Mouse (Mus musculus): ENCODE measurements around the gene Phykpl.
A peak's percentile ranks its signal among the peaks of the same experiment; 100 is the strongest.
"Not testable (repeated sequence)": the region's sequence is repeated elsewhere in the genome, so short reads cannot be mapped to it uniquely, and the experiment has no call there.

Gene Phykpl

DNA sequence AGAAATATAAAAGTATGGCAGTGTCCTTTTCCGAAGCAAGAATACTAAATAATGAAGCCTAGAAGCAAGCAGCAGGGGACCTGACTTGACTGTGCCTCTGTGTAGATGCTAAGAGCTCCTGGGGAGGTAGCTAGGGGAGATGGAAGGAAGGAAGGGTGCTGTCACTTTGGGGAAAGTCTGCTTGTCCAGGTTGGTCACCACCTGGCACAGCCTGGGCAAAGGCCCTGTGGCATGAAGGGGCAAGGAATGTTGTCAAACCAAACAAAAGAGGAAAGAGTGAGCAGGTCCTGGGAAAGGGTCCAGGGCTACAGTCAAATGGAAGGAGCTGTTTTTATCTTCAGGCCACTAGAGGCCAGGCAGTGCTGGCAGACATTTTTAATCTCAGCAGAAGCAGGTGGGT is 2.5 kb downstream of the Phykpl start:
- no peak for DNase-seq

DNA sequence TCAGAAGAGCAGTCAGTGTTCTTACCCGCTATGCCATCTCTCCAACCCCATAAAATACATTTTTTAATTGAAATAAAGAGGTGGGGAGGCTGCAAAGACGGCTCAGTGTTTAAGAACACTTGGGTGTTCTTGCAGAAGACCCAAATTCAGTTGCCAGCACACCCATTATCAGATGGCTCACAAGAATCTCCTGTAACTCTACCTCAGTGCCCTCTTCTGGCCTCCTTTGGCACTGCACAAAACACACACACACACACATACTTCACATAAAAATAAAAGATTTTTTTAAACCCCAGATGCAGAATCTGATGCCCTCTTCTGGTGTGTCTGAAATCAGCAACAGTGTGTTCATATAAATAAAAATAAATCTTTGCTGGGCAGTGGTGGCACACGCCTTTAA is 4.3 kb downstream of the Phykpl start:
- DNase-seq = no peak

DNA sequence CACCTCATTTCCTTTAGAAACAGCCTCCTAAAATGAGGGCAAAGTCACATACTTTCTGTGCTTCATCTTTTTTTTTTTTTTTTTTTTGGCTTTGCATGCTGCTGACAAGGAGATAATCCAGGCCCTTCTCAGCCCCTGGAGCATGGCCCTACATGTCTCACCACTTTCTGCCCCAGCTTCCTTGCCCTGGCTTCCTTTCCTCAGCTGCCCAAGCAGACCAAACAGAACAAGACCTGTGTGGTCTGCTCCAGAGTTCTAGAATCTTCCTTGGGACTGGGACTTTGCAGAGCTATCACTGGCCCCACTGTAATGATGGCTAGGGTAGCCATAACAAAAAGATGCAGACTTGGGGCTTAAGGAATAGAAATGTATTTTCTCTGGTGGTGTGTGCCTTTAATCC is 5.4 kb downstream of the Phykpl start:
- no peak for DNase-seq

- peak; percentile 40 to 63 for DNase-seq
Measured at GRCm38 (mm10) chr11:51591168-51591567, 6.6 kb downstream of the Phykpl start.

GRCm38 (mm10) chr11:51591915-51592314 is 7.4 kb downstream of the Phykpl start:
- no peak for DNase-seq

DNA sequence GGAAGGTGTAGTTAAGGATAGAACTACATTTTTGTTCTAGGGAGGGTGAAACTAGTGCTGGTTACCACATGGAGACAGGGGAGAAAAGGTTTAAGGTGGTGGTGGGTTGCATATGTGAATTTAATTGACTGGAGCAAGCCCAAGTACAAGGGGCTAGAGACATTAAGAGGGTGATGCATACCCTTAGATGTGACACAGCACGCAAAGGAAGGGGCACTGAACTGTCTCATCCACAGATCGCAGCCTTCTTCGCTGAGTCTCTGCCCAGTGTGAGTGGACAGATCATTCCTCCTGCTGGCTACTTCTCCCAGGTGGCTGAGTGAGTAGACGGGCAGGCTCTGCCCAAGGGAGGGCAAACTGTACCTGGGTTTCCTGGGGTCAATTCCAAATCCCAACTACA is 8.8 kb downstream of the Phykpl start:
- no peak for DNase-seq

DNA sequence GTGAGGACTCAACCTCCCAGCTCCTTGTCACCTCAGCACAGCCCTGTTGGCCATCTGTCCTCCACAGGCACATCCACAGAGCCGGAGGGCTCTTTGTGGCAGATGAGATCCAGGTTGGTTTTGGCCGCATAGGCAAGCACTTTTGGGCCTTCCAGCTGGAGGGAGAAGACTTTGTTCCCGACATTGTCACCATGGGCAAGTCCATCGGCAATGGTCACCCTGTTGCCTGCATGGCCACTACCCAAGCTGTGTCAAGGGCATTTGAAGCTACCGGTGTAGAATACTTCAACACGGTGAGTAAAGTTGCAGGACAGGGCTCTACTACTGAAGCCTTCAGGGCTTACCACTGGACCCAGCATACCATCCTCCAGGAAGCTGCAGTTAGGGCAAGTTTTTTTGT is 9.3 kb downstream of the Phykpl start:
- no peak for DNase-seq

DNA sequence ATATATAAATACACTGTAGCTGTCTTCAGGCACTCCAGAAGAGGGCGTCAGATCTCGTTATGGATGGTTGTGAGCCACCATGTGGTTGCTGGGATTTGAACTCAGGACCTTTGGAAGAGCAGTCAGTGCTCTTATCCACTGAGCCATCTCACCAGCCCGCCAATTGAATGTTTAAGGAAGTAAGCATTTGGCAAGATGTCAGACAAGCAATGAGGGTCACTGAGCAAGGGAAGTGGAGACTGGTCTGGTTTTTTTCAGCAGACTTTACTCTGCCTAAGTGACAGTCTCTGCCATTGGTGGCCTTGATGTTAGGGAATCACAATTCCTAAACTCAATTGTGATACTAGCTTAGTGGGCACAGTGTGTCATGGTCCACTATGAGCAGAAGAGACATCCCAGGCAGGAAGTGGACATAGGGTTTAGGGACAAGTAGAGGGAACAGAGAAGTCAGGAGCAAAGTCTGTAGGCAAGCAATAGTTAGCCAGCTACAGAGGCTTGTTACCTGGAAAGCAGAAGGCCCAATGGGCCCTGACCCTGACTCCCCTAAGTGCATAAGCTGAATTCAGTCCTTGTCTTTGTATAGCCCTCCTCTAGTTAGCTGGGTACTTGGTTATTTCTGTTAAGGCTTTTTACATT is 10.3 kb downstream of the Phykpl start:
- no peak for DNase-seq

- DNase-seq = no peak
Measured at GRCm38 (mm10) chr11:51595459-51596083, 11.0 kb downstream of the Phykpl start.

DNA sequence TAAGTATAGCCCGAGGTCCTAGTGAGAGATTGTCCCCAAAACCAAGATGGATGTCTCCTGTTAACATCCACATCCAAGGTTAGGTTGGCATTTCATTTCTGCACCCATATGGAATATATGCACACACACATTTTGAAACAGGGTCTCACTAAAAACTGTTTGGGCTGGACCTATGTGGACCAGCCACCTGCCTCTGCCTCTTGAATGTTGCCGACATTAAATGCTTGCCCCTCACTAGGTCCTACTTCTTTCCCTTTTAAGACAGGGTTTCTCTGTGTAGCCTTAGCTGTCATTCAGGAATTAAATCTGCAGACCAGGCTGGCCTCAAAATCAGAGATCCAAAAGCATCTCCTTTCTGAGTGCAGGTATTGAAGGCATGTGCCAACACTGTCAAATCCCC is 13.0 kb downstream of the Phykpl start:
- DNase-seq = no peak

DNA sequence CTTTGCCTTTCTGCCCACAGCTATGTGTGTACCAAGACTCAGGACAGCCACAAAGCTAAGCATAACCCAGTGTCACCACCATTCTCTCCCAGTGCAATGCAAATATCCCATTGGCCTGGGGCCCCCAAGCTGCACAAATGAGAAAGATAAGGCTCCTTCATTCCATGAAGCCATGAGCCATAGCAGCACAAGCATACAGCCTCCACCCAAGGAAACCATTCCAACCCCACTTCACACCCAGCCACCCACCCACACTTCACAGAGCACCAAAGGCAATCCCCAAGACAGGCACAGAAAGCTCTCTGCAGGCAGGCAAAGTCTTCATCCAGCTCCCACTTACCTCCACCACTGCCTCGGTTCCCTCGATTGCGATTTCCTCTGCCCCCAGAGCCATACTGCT is 17.7 kb downstream of the Phykpl start:
- no peak for DNase-seq

DNA sequence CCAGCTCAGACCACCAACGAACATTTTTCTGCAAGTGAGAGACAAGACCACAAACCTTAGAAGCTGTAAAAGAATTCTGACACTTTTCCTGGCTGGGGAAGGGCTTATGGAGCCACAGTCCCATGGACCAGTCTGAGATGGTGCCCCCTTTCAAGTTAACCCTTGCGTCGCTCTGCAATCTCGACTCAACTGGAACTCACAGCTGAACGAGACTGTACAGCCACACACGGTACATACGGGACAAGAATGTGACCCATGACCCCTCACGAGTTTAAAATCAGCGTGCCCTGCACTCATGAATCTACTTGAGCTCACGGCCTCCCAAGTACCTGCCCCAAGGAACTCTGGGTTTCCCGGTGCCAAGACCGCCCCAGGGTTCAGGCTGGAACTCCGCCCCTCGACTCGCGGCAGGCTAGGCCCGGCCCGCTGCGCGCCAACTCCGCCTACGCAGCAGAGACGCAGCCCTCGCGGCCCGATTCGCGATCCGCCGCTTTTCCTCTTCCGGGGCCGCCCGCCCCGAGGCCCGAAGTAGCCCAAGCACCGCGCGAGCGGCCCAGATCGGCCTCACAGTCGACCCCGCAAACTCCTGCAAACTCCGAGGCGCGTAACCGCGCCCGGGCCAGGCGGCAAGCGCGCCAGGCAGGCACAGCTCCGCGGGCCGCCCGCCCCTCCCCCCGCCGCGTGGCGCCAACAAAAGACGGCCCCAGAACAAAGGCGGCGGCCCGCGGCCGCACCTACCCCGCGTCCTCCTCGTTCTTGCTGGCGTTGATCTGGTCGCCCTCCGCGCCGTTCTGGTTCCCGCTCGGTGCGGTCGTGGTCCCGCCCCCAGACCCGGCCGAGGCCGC is 21.3 kb downstream of the Phykpl start:
- peak; percentile 93 to 97 for DNase-seq

- peak; percentile 98 to 99 for DNase-seq
Measured at GRCm38 (mm10) chr11:51606447-51607095, 22.0 kb downstream of the Phykpl start, which contains the start of gene Hnrnpab. TSS of gene Hnrnpab (minus strand) at chr11:51606847.

- peak in 1 of 2 experiments; percentile 58 for DNase-seq
Measured at GRCm38 (mm10) chr11:51607096-51607738, 22.7 kb downstream of the Phykpl start.

DNA sequence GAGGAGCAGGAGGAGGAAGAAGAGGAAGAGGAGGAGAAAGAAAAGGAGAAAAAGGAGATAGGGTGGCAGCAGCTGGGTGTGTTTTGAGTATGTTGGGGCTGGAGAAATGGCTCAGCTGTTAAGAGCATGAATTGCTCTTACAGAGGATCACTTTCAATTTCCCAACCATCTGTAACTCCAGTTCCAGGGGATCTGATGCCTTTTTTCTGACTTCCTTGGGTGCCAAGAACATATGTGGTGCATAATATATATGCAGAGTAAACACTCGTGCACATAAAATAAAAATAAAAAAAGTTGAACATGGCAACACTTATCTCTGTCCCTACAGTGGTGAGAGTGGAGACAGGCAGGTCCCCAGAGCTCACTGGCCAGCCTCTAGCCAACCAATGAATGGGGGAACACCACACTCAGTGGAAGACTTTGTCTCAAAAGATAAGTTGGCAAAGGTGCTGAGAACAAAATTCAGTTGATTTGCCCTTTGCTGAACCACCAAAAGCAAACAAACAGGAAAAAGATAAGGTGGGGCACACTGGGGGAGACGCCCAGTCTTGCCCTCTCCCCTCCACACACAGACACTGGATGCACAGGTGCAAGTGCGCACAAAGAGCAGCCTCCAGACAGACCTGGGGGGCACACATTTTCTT is 24.8 kb downstream of the Phykpl start:
- no peak for DNase-seq

DNA sequence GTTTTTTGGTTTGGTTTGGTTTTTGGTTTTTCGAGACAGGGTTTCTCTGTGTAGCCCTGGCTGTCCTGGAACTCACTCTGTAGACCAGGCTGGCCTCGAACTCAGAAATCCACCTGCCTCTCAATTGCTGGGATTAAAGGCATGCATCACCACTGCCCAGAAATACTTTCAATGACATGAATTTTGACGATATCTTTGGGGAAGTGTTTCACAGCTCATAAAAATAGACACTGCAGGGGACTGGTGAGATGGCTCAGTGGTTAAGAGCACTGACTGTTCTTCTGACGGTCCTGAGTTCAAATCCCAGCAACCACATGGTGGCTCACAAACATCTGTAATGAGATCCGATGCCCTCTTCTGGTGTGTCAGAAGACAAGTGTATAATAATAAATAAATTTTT is 25.4 kb downstream of the Phykpl start:
- not testable (repeated sequence) for DNase-seq

DNA sequence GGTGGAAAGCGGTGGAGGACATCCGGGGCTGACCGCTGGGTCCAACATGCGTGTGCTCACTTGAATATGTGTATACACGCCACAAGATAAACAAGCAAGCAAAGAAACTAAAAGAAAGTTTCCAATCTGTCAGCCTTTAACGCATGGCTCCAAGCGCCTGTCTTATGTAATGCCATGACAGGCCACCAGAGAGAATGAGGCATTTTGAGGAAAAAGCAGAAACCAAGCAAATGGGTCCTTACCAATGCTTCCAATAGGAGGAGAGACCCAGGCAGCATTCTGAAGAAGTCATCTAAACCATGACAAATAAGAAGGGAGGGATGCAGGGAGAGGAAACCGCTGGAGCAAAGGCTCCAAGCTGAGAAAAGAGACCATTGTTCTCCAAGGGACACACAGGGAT is 29.7 kb downstream of the Phykpl start:
- no peak for DNase-seq

DNA sequence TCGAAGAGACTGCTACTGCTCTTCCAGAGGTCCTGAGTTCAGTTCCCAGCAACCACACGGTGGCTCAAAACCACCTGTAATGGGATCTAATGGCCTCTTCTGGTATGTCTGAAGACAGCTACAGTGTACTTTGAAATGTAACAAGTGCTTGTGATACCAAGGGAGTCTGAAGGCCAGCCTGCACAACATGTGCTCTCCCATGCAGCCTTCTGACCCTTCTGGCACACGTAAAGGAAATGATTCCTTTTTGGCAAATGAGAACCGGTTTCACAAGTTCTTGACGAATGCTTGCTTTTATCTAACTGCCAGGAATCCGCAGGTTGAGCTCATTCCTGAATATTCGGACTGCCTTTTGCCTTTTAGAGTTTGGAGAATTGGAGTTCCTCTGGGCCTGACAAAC is 30.6 kb downstream of the Phykpl start:
- DNase-seq = no peak

- DNase-seq = peak; percentile 85 to 93
Measured at GRCm38 (mm10) chr11:51615601-51616000, 31.0 kb downstream of the Phykpl start.

GRCm38 (mm10) chr11:51616113-51616512 is 31.6 kb downstream of the Phykpl start:
- not testable (repeated sequence) for DNase-seq

DNA sequence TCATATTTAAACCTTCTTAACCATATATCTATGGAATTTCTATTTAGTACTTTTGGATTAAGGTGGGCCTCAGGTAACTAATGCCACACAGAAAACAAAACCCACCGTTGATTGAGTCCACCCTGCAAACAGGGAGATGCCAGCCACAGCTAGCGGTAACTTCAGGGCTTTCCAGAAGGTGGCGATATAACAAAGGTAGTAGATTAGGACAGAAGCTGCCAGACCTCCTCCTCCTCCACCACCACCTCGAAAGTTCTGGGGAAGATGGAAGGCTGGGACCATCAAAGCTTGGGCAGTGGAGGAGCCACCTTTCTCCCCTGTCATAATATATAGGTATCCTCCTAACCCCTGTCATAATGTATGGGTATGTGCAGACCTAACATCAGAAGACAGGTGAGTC is 33.1 kb downstream of the Phykpl start:
- peak; percentile 71 to 88 for DNase-seq

- no peak for DNase-seq
Measured at GRCm38 (mm10) chr11:51618894-51619408, 34.4 kb downstream of the Phykpl start.

Measured in kidney, postnatal 25 days (tissue).